Mouse (Mus musculus): ENCODE results near the gene Nav3.

GRCm38 (mm10) chr10:109874652-109875311 lies 581.2 kb downstream of the Nav3 start:
- no peak for TF ChIP-seq POLR2A (IDR thresholded peaks at IDR 0.05; ENCODE audit: extremely low read depth, insufficient read depth, low read length)
- no peak for TF ChIP-seq CTCF (IDR thresholded peaks at IDR 0.05; ENCODE audit: extremely low read depth, insufficient read depth, low read length)
